Mouse (Mus musculus): ENCODE results near the gene Hoga1. TPM values are rescaled to one million over a fixed set of nuclear protein-coding genes. Genes with fewer than 3 reads are reported as not detected.
"Not testable (repeated sequence)": the region's sequence is repeated elsewhere in the genome, so short reads cannot be mapped to it uniquely, and the experiment has no call there.

Hoga1 gene
- polyA plus RNA-seq, 1 experiment from 2014 or later = 0.44 TPM

DNA sequence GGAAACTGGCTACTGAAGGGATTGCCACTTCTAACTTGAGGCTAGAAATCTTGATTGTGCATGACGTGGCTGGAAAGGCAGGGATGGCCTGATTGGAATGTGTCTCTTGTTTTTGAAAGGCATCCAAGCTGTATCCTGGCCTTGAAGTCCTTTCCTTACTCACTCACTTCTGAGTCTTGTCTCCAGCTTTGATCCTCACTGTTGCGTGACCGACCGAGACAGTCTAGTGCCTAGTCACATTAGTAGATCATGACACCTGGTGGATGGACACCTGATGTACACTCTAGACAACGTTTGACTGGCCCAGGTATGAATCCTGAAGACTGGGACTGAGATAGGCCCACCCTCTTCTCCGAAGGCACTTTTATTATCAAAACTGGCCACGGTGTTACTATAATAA is 27.4 kb downstream of the Hoga1 start:
- no peak for ATAC-seq (replicated peaks; ENCODE audit: insufficient number of reproducible peaks, insufficient read depth, low FRiP score, low read depth)
- Histone ChIP-seq H3K4me3 (no peak overlapping the region), H3K27ac (no peak overlapping the region), H3K9me3 (replicated peaks) (no peaks in the 10 kb centered on the region), H3K36me3 (0 out of 2 replicates have a peak, but pooled peaks cover 3% of the 10 kb centered on the region), H3K4me2 (no peak overlapping the region), H3K4me1 (replicated peaks) (peaks cover 7% of the 10 kb centered on the region; the same call in 1 of the 2 replicates), H3K9ac (no peak overlapping the region), H3K27me3 (no peaks in the 10 kb centered on the region)
- WGBS = 63% methylated on average over 7 of the region's 7 CpGs

DNA sequence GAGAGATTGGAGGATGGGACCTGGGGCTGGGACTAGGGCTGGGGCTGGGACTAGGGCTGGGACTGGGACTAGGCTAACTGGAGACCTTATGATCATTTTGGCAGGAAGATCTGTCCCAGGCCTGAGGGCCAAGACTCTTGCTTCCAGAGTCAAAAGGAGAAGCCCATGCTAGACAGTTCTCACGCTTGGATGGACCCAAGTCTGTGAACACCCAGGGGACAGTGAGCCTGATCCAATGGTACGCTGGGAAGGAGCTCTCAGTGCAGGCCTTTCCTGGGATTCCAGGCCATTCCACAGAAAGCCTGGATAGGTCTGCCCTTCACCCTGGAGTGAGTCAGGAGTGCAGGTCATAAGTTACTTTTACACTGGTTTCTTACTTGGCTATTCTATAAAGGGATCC is 29.6 kb downstream of the Hoga1 start:
- Histone ChIP-seq H3K4me2 (no peak overlapping the region), H3K36me3 (0 out of 2 replicates have a peak, but pooled peaks cover 3% of the 10 kb centered on the region), H3K4me1 (replicated peaks) (no peaks in the 10 kb centered on the region), H3K27me3 (no peaks in the 10 kb centered on the region), H3K27ac (no peak overlapping the region), H3K9ac (no peak overlapping the region), H3K9me3 (replicated peaks) (no peaks in the 10 kb centered on the region), H3K4me3 (no peak overlapping the region)
- 91% methylated on average over 2 of the region's 2 CpGs for WGBS
- no peak for ATAC-seq (replicated peaks; ENCODE audit: insufficient number of reproducible peaks, insufficient read depth, low FRiP score, low read depth)

- Histone ChIP-seq H3K36me3 (0 out of 2 replicates have a peak, but pooled peaks cover 3% of the 10 kb centered on the region), H3K27ac (no peak overlapping the region), H3K27me3 (no peaks in the 10 kb centered on the region), H3K4me1 (replicated peaks) (no peaks in the 10 kb centered on the region), H3K9ac (no peak overlapping the region), H3K9me3 (replicated peaks) (no peaks in the 10 kb centered on the region), H3K4me2 (no peak overlapping the region), H3K4me3 (no peak overlapping the region)
- no peak for ATAC-seq (replicated peaks; ENCODE audit: insufficient number of reproducible peaks, insufficient read depth, low FRiP score, low read depth)
- WGBS = 87% methylated on average over 16 of the region's 16 CpGs
Measured at GRCm38 (mm10) chr19:42075992-42076391, 30.6 kb downstream of the Hoga1 start.

DNA sequence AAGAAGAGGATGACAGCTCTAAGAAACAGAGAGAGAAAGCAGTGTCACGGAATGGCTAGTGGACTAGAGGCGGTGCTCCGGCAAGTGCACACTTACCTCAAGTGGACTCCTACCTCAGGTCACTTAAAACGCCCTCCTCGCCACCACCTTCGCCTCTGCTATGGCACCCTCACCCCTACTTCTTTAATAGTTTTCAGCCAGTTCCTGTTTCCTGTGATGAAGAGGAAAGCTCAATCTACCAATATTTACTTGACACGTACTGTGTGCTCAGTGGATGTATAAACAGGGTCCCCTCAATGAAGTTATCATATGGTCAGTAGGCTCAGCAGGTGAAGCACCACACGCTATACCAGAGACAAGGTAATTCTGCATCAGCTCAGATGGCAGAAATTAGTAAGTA is 33.2 kb downstream of the Hoga1 start:
- Histone ChIP-seq H3K4me2 (no peak overlapping the region), H3K9me3 (replicated peaks) (no peaks in the 10 kb centered on the region), H3K27me3 (no peaks in the 10 kb centered on the region), H3K9ac (no peak overlapping the region), H3K36me3 (0 out of 2 replicates have a peak, but pooled peaks cover 3% of the 10 kb centered on the region), H3K4me3 (no peak overlapping the region), H3K4me1 (replicated peaks) (no peaks in the 10 kb centered on the region), H3K27ac (no peak overlapping the region)
- no peak for ATAC-seq (replicated peaks; ENCODE audit: insufficient number of reproducible peaks, insufficient read depth, low FRiP score, low read depth)
- 94% methylated on average over 8 of the region's 8 CpGs for WGBS

GRCm38 (mm10) chr19:42079006-42079405 is 33.6 kb downstream of the Hoga1 start:
- H3K27me3 ChIP-seq = no peaks in the 10 kb centered on the region
- 0 out of 2 replicates have a peak, but pooled peaks cover 3% of the 10 kb centered on the region for H3K36me3 ChIP-seq
- H3K9me3 ChIP-seq (replicated peaks) = no peaks in the 10 kb centered on the region
- no peak overlapping the region for H3K4me3 ChIP-seq
- no peak overlapping the region for H3K27ac ChIP-seq
- no peak overlapping the region for H3K9ac ChIP-seq
- 92% methylated on average over 12 of the region's 12 CpGs for whole genome bisulfite sequencing
- ATAC-seq (replicated peaks; ENCODE audit: insufficient number of reproducible peaks, insufficient read depth, low FRiP score, low read depth) = no peak
- no peak overlapping the region for H3K4me2 ChIP-seq
- H3K4me1 ChIP-seq (replicated peaks) = no peaks in the 10 kb centered on the region

DNA sequence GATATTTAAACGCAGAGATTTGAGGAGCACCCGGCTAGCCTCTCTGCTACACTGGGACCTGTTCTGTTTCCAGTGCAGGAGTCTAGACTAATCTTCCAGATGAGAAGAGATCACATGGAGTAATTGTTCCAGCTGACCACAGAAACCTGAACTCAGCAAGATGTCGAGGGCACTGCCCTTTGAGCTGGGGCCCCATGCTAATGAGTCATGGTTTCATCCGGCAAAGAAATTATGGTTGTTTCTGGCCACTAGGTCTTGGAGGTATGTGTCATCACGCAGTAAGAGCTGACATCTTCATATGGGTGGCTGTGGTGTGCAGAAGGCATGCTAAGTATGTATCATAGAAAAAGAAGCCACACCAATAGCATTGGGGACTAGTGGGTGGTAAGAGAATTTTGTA is 34.5 kb downstream of the Hoga1 start:
- Histone ChIP-seq H3K27me3 (no peaks in the 10 kb centered on the region), H3K4me2 (no peak overlapping the region), H3K9me3 (replicated peaks) (no peaks in the 10 kb centered on the region), H3K27ac (no peak overlapping the region), H3K4me3 (no peak overlapping the region), H3K36me3 (0 out of 2 replicates have a peak, but pooled peaks cover 3% of the 10 kb centered on the region), H3K4me1 (replicated peaks) (no peaks in the 10 kb centered on the region), H3K9ac (no peak overlapping the region)
- no peak for ATAC-seq (replicated peaks; ENCODE audit: insufficient number of reproducible peaks, insufficient read depth, low FRiP score, low read depth)
- 60% methylated on average over 5 of the region's 5 CpGs for WGBS

- Histone ChIP-seq H3K4me1 (replicated peaks) (peaks cover under 1% of the 10 kb centered on the region), H3K9me3 (replicated peaks) (no peaks in the 10 kb centered on the region), H3K27me3 (no peaks in the 10 kb centered on the region), H3K36me3 (0 out of 2 replicates have a peak, but pooled peaks cover 3% of the 10 kb centered on the region), H3K9ac (no peak overlapping the region), H3K4me3 (no peak overlapping the region), H3K4me2 (no peak overlapping the region), H3K27ac (no peak overlapping the region)
- 75% methylated on average over 11 of the region's 11 CpGs for WGBS
- ATAC-seq (replicated peaks; ENCODE audit: insufficient number of reproducible peaks, insufficient read depth, low FRiP score, low read depth) = no peak
Measured at GRCm38 (mm10) chr19:42080469-42080868, 35.1 kb downstream of the Hoga1 start.

DNA sequence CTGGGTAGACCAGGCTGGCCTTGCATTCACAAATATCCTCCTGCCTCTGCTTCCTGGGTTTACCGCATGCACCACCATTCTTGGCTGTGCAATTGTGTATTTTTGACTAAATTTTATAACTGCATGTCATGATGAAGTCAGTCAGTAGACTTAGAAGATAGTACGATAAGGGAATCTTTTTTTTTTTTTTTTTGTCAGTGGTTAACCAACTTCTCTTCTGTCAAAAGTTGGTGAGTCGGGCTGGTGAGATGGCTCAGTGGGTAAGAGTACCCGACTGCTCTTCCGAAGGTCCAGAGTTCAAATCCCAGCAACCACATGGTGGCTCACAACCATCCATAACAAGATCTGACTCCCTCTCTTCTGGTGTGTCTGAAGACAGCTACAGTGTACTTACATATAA is 36.2 kb downstream of the Hoga1 start:
- not testable (repeated sequence) for H3K4me3 ChIP-seq; H3K9me3 ChIP-seq (replicated peaks); ATAC-seq (replicated peaks; ENCODE audit: insufficient number of reproducible peaks, insufficient read depth, low FRiP score, low read depth); H3K27me3 ChIP-seq; H3K36me3 ChIP-seq; H3K9ac ChIP-seq; H3K27ac ChIP-seq; H3K4me2 ChIP-seq
- WGBS = 92% methylated on average over 5 of the region's 5 CpGs
- H3K4me1 ChIP-seq (replicated peaks) = peaks cover 11% of the 10 kb centered on the region

GRCm38 (mm10) chr19:42085690-42086089 is 40.3 kb downstream of the Hoga1 start:
- no peak for ATAC-seq (replicated peaks; ENCODE audit: insufficient number of reproducible peaks, insufficient read depth, low FRiP score, low read depth)
- no peaks in the 10 kb centered on the region for H3K36me3 ChIP-seq
- peak overlapping the region; percentile 96 for H3K4me2 ChIP-seq
- WGBS = 10% methylated on average over 10 of the region's 10 CpGs
- H3K4me1 ChIP-seq (replicated peaks) = peaks cover 20% of the 10 kb centered on the region
- H3K27me3 ChIP-seq = no peaks in the 10 kb centered on the region
- H3K9ac ChIP-seq = peak overlapping the region; percentile 59
- H3K27ac ChIP-seq = no peak overlapping the region
- H3K4me3 ChIP-seq = peak overlapping the region; percentile 75
- H3K9me3 ChIP-seq (replicated peaks) = no peaks in the 10 kb centered on the region

- H3K4me1 ChIP-seq (replicated peaks) = peaks cover 22% of the 10 kb centered on the region
- H3K27ac ChIP-seq = no peak within 1 kb of the TSS
- WGBS = under 1% methylated on average over 21 of the region's 21 CpGs
- H3K9me3 ChIP-seq (replicated peaks) = no peaks in the 10 kb centered on the region
- peak within 1 kb of the TSS; percentile 59 for H3K9ac ChIP-seq
- H3K27me3 ChIP-seq = no peaks in the 10 kb centered on the region
- no peaks in the 10 kb centered on the region for H3K36me3 ChIP-seq
- peak within 1 kb of the TSS; percentile 75 for H3K4me3 ChIP-seq
- peak within 1 kb of the TSS; percentile 96 for H3K4me2 ChIP-seq
- ATAC-seq (replicated peaks; ENCODE audit: insufficient number of reproducible peaks, insufficient read depth, low FRiP score, low read depth) = peak; percentile 33; the same call in 1 of the 2 replicates
Measured at GRCm38 (mm10) chr19:42086166-42086565, 40.8 kb downstream of the Hoga1 start, which contains the start of gene Morn4. Morn4 (minus strand) TSS chr19:42086357.

DNA sequence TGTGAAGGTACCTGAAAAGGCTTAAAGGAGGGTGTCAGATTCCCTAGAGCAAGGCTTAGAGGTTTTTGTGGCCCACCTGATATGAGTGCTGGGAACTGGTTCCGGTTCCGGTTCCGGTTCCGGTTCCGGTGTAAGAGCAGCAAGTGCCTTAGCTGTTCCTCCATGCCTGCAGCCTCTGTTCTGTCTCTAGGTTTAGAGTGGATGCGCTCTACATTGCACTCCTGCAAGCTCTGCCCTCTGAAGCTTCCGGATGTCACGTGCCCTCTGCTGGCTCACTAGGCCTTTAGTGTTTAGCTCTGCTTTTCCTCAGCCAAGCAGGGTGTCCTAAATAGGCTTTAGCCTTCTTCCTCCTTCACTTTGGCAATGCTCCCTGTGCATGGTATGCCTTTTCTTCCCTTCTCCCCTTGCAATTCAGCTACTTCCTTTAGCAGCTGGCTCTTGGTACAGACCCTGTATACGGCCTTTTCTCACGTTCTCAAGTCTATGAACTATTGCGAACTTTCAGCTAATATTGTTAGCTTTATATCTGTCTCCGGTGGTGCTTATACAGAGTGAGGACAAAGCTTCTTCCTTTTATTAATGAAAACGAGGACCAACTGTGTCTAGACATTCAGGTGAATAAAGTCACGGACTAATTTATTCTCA is 43.8 kb downstream of the Hoga1 start:
- peak overlapping the region; percentile 24; the same call in 1 of the 2 replicates for H3K9ac ChIP-seq

More for the DNA sequence above, 43.8 kb downstream of the Hoga1 start:
- no peaks in the 10 kb centered on the region for H3K9me3 ChIP-seq (replicated peaks)
- ATAC-seq (replicated peaks; ENCODE audit: insufficient number of reproducible peaks, insufficient read depth, low FRiP score, low read depth) = no peak
- H3K4me3 ChIP-seq = peak overlapping the region; percentile 82
- H3K4me1 ChIP-seq (replicated peaks) = peaks cover 29% of the 10 kb centered on the region
- WGBS = 20% methylated on average over 14 of the region's 14 CpGs
- H3K27ac ChIP-seq = peak overlapping the region; percentile 90
- H3K27me3 ChIP-seq = no peaks in the 10 kb centered on the region
- H3K36me3 ChIP-seq = no peaks in the 10 kb centered on the region
- H3K4me2 ChIP-seq = peak overlapping the region; percentile 72

Data from heart, embryonic 15.5 days (tissue).